Mouse (Mus musculus): ENCODE data around the gene Serping1.
A peak's percentile ranks its signal among the peaks of the same experiment; 100 is the strongest.

Serping1 gene

GRCm38 (mm10) chr2:84783315-84783714 lies 8.1 kb upstream of the Serping1 start:
- no peak for DNase-seq (ENCODE audit: low read depth, low spot score)

GRCm38 (mm10) chr2:84779210-84779609 lies 4.0 kb upstream of the Serping1 start:
- no peak for DNase-seq (ENCODE audit: low read depth, low spot score)

- no peak for DNase-seq (ENCODE audit: low read depth, low spot score)
Measured at GRCm38 (mm10) chr2:84777706-84778105, 2.5 kb upstream of the Serping1 start.

GRCm38 (mm10) chr2:84775665-84776064 lies 421 bp upstream of the Serping1 start:
- no peak for DNase-seq (ENCODE audit: low read depth, low spot score)

- DNase-seq (ENCODE audit: low read depth, low spot score), result peak; percentile 87
Measured at GRCm38 (mm10) chr2:84774751-84775150, 493 bp downstream of the Serping1 start.

- no peak for DNase-seq (ENCODE audit: low read depth, low spot score)
Measured at GRCm38 (mm10) chr2:84773195-84773594, 2.0 kb downstream of the Serping1 start.

GRCm38 (mm10) chr2:84772454-84772853 lies 2.8 kb downstream of the Serping1 start:
- DNase-seq (ENCODE audit: low read depth, low spot score), result no peak

GRCm38 (mm10) chr2:84770501-84770900 lies 4.7 kb downstream of the Serping1 start:
- DNase-seq (ENCODE audit: low read depth, low spot score), result no peak

GRCm38 (mm10) chr2:84762818-84763217 lies 12.4 kb downstream of the Serping1 start:
- no peak for DNase-seq (ENCODE audit: low read depth, low spot score)

GRCm38 (mm10) chr2:84762295-84762694 lies 12.9 kb downstream of the Serping1 start:
- DNase-seq (ENCODE audit: low read depth, low spot score), result no peak

GRCm38 (mm10) chr2:84761840-84762239 lies 13.4 kb downstream of the Serping1 start:
- no peak for DNase-seq (ENCODE audit: low read depth, low spot score)

- no peak for DNase-seq (ENCODE audit: low read depth, low spot score)
Measured at GRCm38 (mm10) chr2:84761309-84761708, 13.9 kb downstream of the Serping1 start.

GRCm38 (mm10) chr2:84760777-84761176 lies 14.5 kb downstream of the Serping1 start:
- no peak for DNase-seq (ENCODE audit: low read depth, low spot score)

GRCm38 (mm10) chr2:84758542-84759127 lies 16.6 kb downstream of the Serping1 start:
- peak; percentile 64 for DNase-seq (ENCODE audit: low read depth, low spot score)

- DNase-seq (ENCODE audit: low read depth, low spot score), result no peak
Measured at GRCm38 (mm10) chr2:84757026-84757682, 18.1 kb downstream of the Serping1 start.

- DNase-seq (ENCODE audit: low read depth, low spot score), result no peak
Measured at GRCm38 (mm10) chr2:84756245-84756644, 19.0 kb downstream of the Serping1 start.

- DNase-seq (ENCODE audit: low read depth, low spot score), result no peak
Measured at GRCm38 (mm10) chr2:84750115-84750514, 25.1 kb downstream of the Serping1 start.

- peak; percentile 58 for DNase-seq (ENCODE audit: low read depth, low spot score)
Measured at GRCm38 (mm10) chr2:84744126-84744525, 31.1 kb downstream of the Serping1 start.

GRCm38 (mm10) chr2:84743561-84743960 lies 31.7 kb downstream of the Serping1 start, which contains the start of gene Gm19426:
Gm19426 (minus strand) TSS chr2:84743655.
- DNase-seq (ENCODE audit: low read depth, low spot score), result peak; percentile 97

- DNase-seq (ENCODE audit: low read depth, low spot score), result peak; percentile 97
Measured at GRCm38 (mm10) chr2:84742451-84743283, 32.6 kb downstream of the Serping1 start.

GRCm38 (mm10) chr2:84741841-84742450 lies 33.3 kb downstream of the Serping1 start:
- peak; percentile 22 for DNase-seq (ENCODE audit: low read depth, low spot score)
